Mouse (Mus musculus) limb, embryonic 14.5 days (tissue): ENCODE measurements around the gene Rps27rt. TPM values are rescaled to one million over a fixed set of nuclear protein-coding genes. Genes with fewer than 3 reads are reported as not detected.
"Not testable (repeated sequence)": the region's sequence is repeated elsewhere in the genome, so short reads cannot be mapped to it uniquely, and the experiment has no call there.

Experiments used
- ATAC-seq: fragments of 200-750 bp; cut with Nextera tagmentation; 2 replicates; pipeline ENCODE4 v1.8.0; 2017; ENCODE audit warnings: low read depth, moderate number of reproducible peaks, moderate TSS enrichment; ENCODE audit not compliant: low FRiP score
- DNase-seq: peaks from one replicate; pipeline ENCODE4 v3.0.0-alpha.2; 2015; ENCODE audit warnings: low spot score
- H3K27ac ChIP-seq: fragments of 300-500 bp; sonication (generic); replicated peaks from 2 replicates; pipeline ENCODE4 v1.5.1; 2014; ENCODE audit warnings: low read depth, mild to moderate bottlenecking, low read length, moderate library complexity, mixed read lengths
- H3K27me3 ChIP-seq: fragments of 300-500 bp; sonication (generic); 2 replicates; pipeline ENCODE4 v1.6.1; 2014; ENCODE audit warnings: low read length, mixed read lengths; ENCODE audit not compliant: control insufficient read depth, insufficient read depth
- H3K36me3 ChIP-seq: fragments of 300-500 bp; sonication (generic); 2 replicates; pipeline ENCODE4 v1.6.1; 2014; ENCODE audit warnings: mild to moderate bottlenecking, low read length, moderate library complexity, mixed read lengths; ENCODE audit not compliant: control insufficient read depth, insufficient read depth
- H3K4me1 ChIP-seq: fragments of 300-500 bp; sonication (generic); 2 replicates; pipeline ENCODE4 v1.6.1; 2014; ENCODE audit warnings: antibody characterized with exemption, low read length, mixed read lengths; ENCODE audit not compliant: control insufficient read depth, insufficient read depth
- H3K4me2 ChIP-seq: fragments of 300-500 bp; sonication (generic); replicated peaks from 2 replicates; pipeline ENCODE4 v1.6.1; 2014; ENCODE audit warnings: low read depth, mild to moderate bottlenecking, low read length, moderate library complexity; ENCODE audit not compliant: severe bottlenecking
- H3K4me3 ChIP-seq: fragments of 300-500 bp; sonication (generic); replicated peaks from 2 replicates; pipeline ENCODE4 v1.5.1; 2014; ENCODE audit warnings: low read length
- H3K9ac ChIP-seq: fragments of 300-500 bp; sonication (generic); 2 replicates; pipeline ENCODE4 v1.6.1; 2014; ENCODE audit warnings: mild to moderate bottlenecking, low read depth, low read length, moderate library complexity; ENCODE audit not compliant: severe bottlenecking
- H3K9me3 ChIP-seq: fragments of 300-500 bp; sonication (generic); 2 replicates; pipeline ENCODE4 v1.6.1; 2016; ENCODE audit warnings: low read length; ENCODE audit not compliant: control insufficient read depth
- POLR2A ChIP-seq: fragments of 200-500 bp; IDR thresholded peaks from 2 replicates; pipeline ENCODE4 v1.8.0; 2012; ENCODE audit warnings: inconsistent platforms, mild to moderate bottlenecking, moderate library complexity, borderline replicate concordance; ENCODE audit not compliant: insufficient read depth, insufficient read length; ENCODE audit errors: extremely low read depth
- WGBS: fragments of 180-500 bp; shearing (Covaris S2); extraction: QIAGEN DNeasy Blood & Tissue Kit; methylation state at CpG from one replicate; pipeline ENCODE4 v1.1.7; 2014; 5-methylcytosine and 5-hydroxymethylcytosine counted together
- polyA plus RNA-seq, 2 experiments: library from polyadenylated mRNA; depleted of rRNA in 1 of 2; stranded (reverse) in 1 of 2; unstranded in 1 of 2; fragments of >200 nt; fragmentation: Nextera tagmentation in 1 of 2; extraction: Ambion mirVana in 1 of 2; gene quantifications; 2 replicates each; pipeline versions ENCODE4 v1.2.1 to v1.2.3; 2012 to 2014

Rps27rt gene
- polyA plus RNA-seq, 2 experiments: 50.7 to 574 TPM

GRCm38 (mm10) chr9:114986361-114986760 is 3.8 kb upstream of the Rps27rt start:
- Histone ChIP-seq H3K4me3 (no peak overlapping the region), H3K4me1 (peaks cover 6% of the 10 kb centered on the region), H3K27ac (no peak overlapping the region), H3K36me3 (no peaks in the 10 kb centered on the region), H3K9ac (no peak overlapping the region), H3K27me3 (no peaks in the 10 kb centered on the region), H3K9me3 (no peaks in the 10 kb centered on the region), H3K4me2 (no peak overlapping the region)
- WGBS: 74% methylated on average over 5 of the region's 5 CpGs
- no peak for TF ChIP-seq POLR2A
- DNase-seq (no peak), ATAC-seq (no peak)

GRCm38 (mm10) chr9:114985741-114986140 is 3.2 kb upstream of the Rps27rt start:
- Histone ChIP-seq H3K27ac (no peak overlapping the region), H3K4me3 (no peak overlapping the region), H3K9me3 (no peaks in the 10 kb centered on the region), H3K36me3 (no peaks in the 10 kb centered on the region), H3K4me2 (no peak overlapping the region), H3K4me1 (peaks cover 6% of the 10 kb centered on the region), H3K27me3 (no peaks in the 10 kb centered on the region), H3K9ac (no peak overlapping the region)
- TF ChIP-seq POLR2A: no peak
- WGBS: 89% methylated on average over 5 of the region's 5 CpGs
- ATAC-seq: no peak
- DNase-seq: no peak

GRCm38 (mm10) chr9:114979969-114980368 is 2.6 kb downstream of the Rps27rt start:
- Histone ChIP-seq H3K9ac (no peak overlapping the region), H3K9me3 (no peaks in the 10 kb centered on the region), H3K36me3 (no peaks in the 10 kb centered on the region), H3K27me3 (no peaks in the 10 kb centered on the region), H3K27ac (no peak overlapping the region), H3K4me3 (0 out of 2 replicates have a peak overlapping the region, but pooled peaks have one; percentile 80), H3K4me1 (peaks cover 18% of the 10 kb centered on the region), H3K4me2 (peak overlapping the region; percentile 91)
- DNase-seq: no peak
- ATAC-seq: no peak
- 44% methylated on average over 6 of the region's 6 CpGs for WGBS
- TF ChIP-seq POLR2A: no peak

GRCm38 (mm10) chr9:114978281-114979111 is 4.0 kb downstream of the Rps27rt start, which contains the start of gene Osbpl10:
Osbpl10 (plus strand) TSS chr9:114978569.
- ATAC-seq (peak; percentile 88), DNase-seq (peak; percentile 84)
- Histone ChIP-seq H3K27ac (peak within 1 kb of the TSS; percentile 78), H3K4me1 (peaks cover 18% of the 10 kb centered on the region), H3K4me2 (peak within 1 kb of the TSS; percentile 91), H3K36me3 (no peaks in the 10 kb centered on the region), H3K4me3 (peak within 1 kb of the TSS; percentile 80), H3K9ac (peak within 1 kb of the TSS; percentile 85), H3K27me3 (no peaks in the 10 kb centered on the region), H3K9me3 (no peaks in the 10 kb centered on the region)
- under 1% methylated on average over 24 of the region's 86 CpGs for WGBS
- no peak for TF ChIP-seq POLR2A

GRCm38 (mm10) chr9:114977461-114978280 is 4.9 kb downstream of the Rps27rt start:
- no peak for TF ChIP-seq POLR2A
- Histone ChIP-seq H3K36me3 (no peaks in the 10 kb centered on the region), H3K27me3 (no peaks in the 10 kb centered on the region), H3K4me3 (peak overlapping the region; percentile 80), H3K4me1 (peaks cover 18% of the 10 kb centered on the region), H3K9ac (peak overlapping the region; percentile 85), H3K9me3 (no peaks in the 10 kb centered on the region), H3K4me2 (peak overlapping the region; percentile 91), H3K27ac (0 out of 2 replicates have a peak overlapping the region, but pooled peaks have one; percentile 78)
- ATAC-seq: peak; percentile 62; the same call in 1 of the 2 replicates
- 11% methylated on average over 31 of the region's 31 CpGs for WGBS
- DNase-seq: no peak

GRCm38 (mm10) chr9:114966286-114966685 is 16.3 kb downstream of the Rps27rt start:
- not testable (repeated sequence) for H3K27ac ChIP-seq, H3K27me3 ChIP-seq, H3K4me3 ChIP-seq, H3K4me1 ChIP-seq, H3K9me3 ChIP-seq, DNase-seq, H3K9ac ChIP-seq, H3K4me2 ChIP-seq, ATAC-seq, H3K36me3 ChIP-seq
- 82% methylated on average over 7 of the region's 7 CpGs for WGBS
